Mouse (Mus musculus): Measurements from ENCODE around the gene Fam92a.

DNA sequence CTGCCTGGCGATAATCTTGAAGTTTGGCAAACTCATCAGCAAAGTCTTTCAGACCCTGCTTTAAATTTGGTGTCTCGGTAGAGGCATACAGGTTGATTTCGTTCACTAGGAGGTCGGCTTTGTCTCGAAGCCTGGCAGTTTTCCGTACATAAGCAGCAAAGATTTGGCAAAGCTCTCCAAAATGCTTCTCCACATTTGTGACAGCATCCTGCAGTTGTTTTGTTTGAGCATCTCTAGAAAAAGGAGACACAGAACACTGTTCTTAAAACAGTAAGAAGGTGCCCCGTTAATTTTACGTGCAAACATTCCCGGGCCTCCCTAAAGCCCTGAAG, 863 bp downstream of the Fam92a start:
- TF ChIP-seq CTCF (IDR thresholded peaks at IDR 0.05; ENCODE audit: borderline replicate concordance, insufficient read depth, low read length) (no peak), POLR2A (IDR thresholded peaks at IDR 0.05; ENCODE audit: low read depth, low read length) (no peak)
